Mouse (Mus musculus): ENCODE measurements around the gene Fam126b. TPM values are rescaled to one million over a fixed set of nuclear protein-coding genes. Genes with fewer than 3 reads are reported as not detected.
"Not testable (repeated sequence)": the region's sequence is repeated elsewhere in the genome, so short reads cannot be mapped to it uniquely, and the experiment has no call there.

Fam126b gene
- 5.1 and 6.4 TPM in 2 replicates for polyA plus RNA-seq (2014; fragmentation: Nextera tagmentation; extraction: Ambion mirVana)

DNA sequence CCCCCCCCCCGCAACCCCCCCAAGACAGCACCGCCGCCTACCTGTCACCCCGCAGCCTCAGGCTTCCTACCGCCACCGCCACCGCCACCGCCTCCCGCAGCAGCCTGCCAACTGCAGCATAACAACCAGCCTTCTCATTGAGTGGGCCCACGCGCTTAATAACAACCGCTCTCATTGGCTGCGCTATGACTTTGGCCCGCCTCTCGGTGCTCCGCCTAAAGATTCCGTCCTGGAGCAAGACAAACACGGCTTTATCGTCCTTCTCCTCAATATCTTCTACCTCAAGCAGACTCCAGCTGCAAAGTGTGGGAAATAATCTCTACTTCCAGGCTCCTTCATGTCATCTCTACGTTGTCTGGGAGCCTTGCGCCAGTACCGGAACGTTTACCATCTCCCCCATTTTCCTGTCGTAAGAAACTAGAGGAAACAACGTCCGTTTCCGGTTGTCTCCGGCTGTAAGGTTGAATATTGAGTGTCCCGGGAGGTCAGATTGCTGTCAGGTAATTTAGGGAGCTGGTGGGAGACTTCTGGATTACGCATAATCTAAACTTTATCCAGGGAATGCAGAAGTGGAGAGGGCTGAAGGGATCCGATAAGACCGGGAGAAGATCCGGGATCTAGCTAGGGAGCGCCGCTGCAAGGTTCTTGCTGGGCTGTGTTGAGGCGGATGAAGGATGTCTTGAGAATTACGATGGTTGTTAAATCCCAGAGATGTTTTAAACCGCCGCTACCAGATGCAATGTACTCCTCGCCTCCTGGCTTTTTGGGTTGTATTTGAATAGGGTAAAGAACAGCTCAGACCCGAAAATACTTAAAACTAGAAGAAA, at the start of gene Fam126b, which contains the start of gene Ndufb3:
Fam126b (minus strand) TSS at position 153 of the 827 bp plus-strand sequence.
Ndufb3 (plus strand) TSS at position 214 of the 827 bp plus-strand sequence.
- Histone ChIP-seq H3K4me1 (ENCODE audit: control insufficient read depth in 2 of 2, insufficient read depth in 2 of 2, low read length in 2 of 2) (peaks cover 0 to 14% of the 10 kb centered on the region in 2 experiments; a peak in 2 of 4 replicates), H3K9ac (ENCODE audit: low read length) (peak within 1 kb of the TSS; percentile 92), H3K4me2 (ENCODE audit: low read length) (peak within 1 kb of the TSS; percentile 92), H3K27me3 (ENCODE audit: control insufficient read depth, insufficient read depth, low read length) (no peaks in the 10 kb centered on the region), H3K9me3 (ENCODE audit: control insufficient read depth, low read length) (no peaks in the 10 kb centered on the region), H3K36me3 (ENCODE audit: control insufficient read depth, insufficient read depth, low read length) (peaks cover 4% of the 10 kb centered on the region), H3K4me3 (ENCODE audit: control insufficient read depth in 1 of 2, insufficient read depth in 1 of 2, low read depth in 1 of 2, low read length in 2 of 2) (peak within 1 kb of the TSS; percentile 71 to 97), H3K27ac (replicated peaks in 1 of 2; ENCODE audit: control insufficient read depth in 1 of 2, insufficient read depth in 1 of 2, low read depth in 2 of 2, low read length in 2 of 2) (peak within 1 kb of the TSS; percentile 65 to 95)
- ATAC-seq (ENCODE audit: insufficient number of reproducible peaks, insufficient read depth, low FRiP score, low read depth), result peak; percentile 96
- under 1% methylated on average over 41 of the region's 41 CpGs for WGBS

DNA sequence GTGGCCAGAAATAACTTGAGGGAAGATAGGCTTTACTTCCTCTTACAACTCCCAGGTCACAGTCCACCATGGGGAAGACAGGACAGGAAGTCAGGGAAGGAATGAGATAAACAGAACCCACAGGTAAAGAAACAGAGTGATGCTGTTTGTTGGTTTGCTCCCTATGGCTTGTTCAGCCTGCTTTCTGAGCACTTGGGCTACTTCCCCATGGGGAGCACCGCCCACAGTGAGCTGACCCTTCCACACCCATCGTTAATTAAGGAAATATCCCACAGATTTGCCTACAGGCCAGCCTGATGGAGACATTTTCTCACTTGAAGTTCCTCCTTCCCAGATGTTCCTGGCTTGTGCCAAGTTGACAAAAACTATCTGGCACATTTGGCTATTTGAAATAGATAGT, 42.7 kb upstream of the Fam126b start:
- H3K4me1 ChIP-seq (ENCODE audit: control insufficient read depth in 2 of 2, insufficient read depth in 2 of 2, low read length in 2 of 2); H3K9ac ChIP-seq (ENCODE audit: low read length); H3K27ac ChIP-seq (replicated peaks in 1 of 2; ENCODE audit: control insufficient read depth in 1 of 2, insufficient read depth in 1 of 2, low read depth in 2 of 2, low read length in 2 of 2); H3K4me3 ChIP-seq (ENCODE audit: control insufficient read depth in 1 of 2, insufficient read depth in 1 of 2, low read depth in 1 of 2, low read length in 2 of 2); H3K27me3 ChIP-seq (ENCODE audit: control insufficient read depth, insufficient read depth, low read length); H3K4me2 ChIP-seq (ENCODE audit: low read length); ATAC-seq (ENCODE audit: insufficient number of reproducible peaks, insufficient read depth, low FRiP score, low read depth); H3K36me3 ChIP-seq (ENCODE audit: control insufficient read depth, insufficient read depth, low read length); H3K9me3 ChIP-seq (ENCODE audit: control insufficient read depth, low read length): not testable (repeated sequence)
- 80% methylated on average over 1 of the region's 2 CpGs for WGBS

DNA sequence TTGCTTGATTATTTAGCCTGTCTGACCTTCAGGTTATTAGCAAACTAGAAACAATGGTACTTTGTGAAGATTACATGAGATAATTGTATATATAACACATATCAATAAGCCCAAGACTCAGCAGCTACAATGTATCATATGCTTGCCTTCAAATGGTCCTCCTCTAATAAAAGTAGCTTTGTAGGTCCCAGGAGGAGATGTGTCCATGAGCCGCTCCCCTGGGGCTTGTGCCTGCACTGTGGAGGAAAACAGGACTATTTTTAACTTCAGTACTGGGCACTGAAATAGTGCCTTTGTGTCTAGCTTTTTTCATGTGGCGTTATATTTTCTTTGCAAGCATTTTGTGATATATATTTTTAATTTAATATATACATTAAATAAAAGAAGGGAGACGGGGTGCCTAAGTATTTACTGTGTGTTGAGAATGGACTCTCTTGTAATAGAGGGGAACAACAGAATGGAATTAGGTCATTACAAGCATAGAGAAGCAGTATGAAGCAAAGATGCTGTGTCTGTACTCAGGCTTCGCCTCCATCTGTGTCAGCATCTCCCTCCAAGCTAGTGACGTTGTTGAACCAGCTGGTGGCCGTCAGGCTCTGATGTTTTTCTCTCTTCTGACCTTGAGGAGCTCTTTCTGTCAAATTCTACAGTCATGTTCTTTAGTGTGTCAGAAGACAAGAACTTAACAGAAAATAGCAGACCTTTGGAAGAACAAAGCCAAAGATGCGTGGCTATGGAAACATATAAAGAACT, 36.0 kb upstream of the Fam126b start:
- Histone ChIP-seq H3K9me3 (ENCODE audit: control insufficient read depth, low read length) (no peaks in the 10 kb centered on the region), H3K4me3 (ENCODE audit: control insufficient read depth in 1 of 2, insufficient read depth in 1 of 2, low read depth in 1 of 2, low read length in 2 of 2) (no peak overlapping the region), H3K4me1 (ENCODE audit: control insufficient read depth in 2 of 2, insufficient read depth in 2 of 2, low read length in 2 of 2) (peaks cover 0 to 4% of the 10 kb centered on the region in 2 experiments; a peak in 2 of 4 replicates), H3K27ac (replicated peaks in 1 of 2; ENCODE audit: control insufficient read depth in 1 of 2, insufficient read depth in 1 of 2, low read depth in 2 of 2, low read length in 2 of 2) (no peak overlapping the region), H3K9ac (ENCODE audit: low read length) (no peak overlapping the region), H3K4me2 (ENCODE audit: low read length) (no peak overlapping the region), H3K36me3 (ENCODE audit: control insufficient read depth, insufficient read depth, low read length) (no peaks in the 10 kb centered on the region), H3K27me3 (ENCODE audit: control insufficient read depth, insufficient read depth, low read length) (no peaks in the 10 kb centered on the region)
- ATAC-seq (ENCODE audit: insufficient number of reproducible peaks, insufficient read depth, low FRiP score, low read depth), result no peak
- WGBS, result 50% methylated on average over 7 of the region's 7 CpGs

DNA sequence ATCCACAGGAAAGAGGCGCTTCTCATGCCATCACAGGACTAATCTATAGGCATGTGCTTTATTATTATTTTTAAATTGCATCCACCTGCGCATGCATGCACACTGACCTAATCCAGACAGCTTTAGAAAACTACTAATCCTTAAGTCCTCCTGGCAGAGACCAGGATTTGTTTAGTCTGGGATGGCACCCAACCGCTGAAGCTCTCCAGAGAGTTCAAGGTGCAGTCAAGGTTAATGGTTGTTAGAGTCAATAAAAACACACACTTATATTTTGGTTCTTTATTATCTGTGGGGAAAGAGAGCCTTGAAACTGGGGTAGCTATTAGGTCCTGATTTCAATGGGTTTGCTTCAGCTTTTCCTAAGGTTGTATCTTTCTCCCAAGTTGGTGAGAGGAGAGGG, 35.1 kb upstream of the Fam126b start:
- H3K4me1 ChIP-seq (ENCODE audit: control insufficient read depth in 2 of 2, insufficient read depth in 2 of 2, low read length in 2 of 2), result peaks cover 0 to 4% of the 10 kb centered on the region in 2 experiments; a peak in 2 of 4 replicates
- no peak for ATAC-seq (ENCODE audit: insufficient number of reproducible peaks, insufficient read depth, low FRiP score, low read depth)
- H3K4me2 ChIP-seq (ENCODE audit: low read length), result no peak overlapping the region
- H3K9me3 ChIP-seq (ENCODE audit: control insufficient read depth, low read length), result no peaks in the 10 kb centered on the region
- no peak overlapping the region for H3K27ac ChIP-seq (replicated peaks in 1 of 2; ENCODE audit: control insufficient read depth in 1 of 2, insufficient read depth in 1 of 2, low read depth in 2 of 2, low read length in 2 of 2)
- no peaks in the 10 kb centered on the region for H3K36me3 ChIP-seq (ENCODE audit: control insufficient read depth, insufficient read depth, low read length)
- H3K27me3 ChIP-seq (ENCODE audit: control insufficient read depth, insufficient read depth, low read length), result no peaks in the 10 kb centered on the region
- H3K9ac ChIP-seq (ENCODE audit: low read length), result no peak overlapping the region
- 70% methylated on average over 3 of the region's 3 CpGs for WGBS
- no peak overlapping the region for H3K4me3 ChIP-seq (ENCODE audit: control insufficient read depth in 1 of 2, insufficient read depth in 1 of 2, low read depth in 1 of 2, low read length in 2 of 2)

DNA sequence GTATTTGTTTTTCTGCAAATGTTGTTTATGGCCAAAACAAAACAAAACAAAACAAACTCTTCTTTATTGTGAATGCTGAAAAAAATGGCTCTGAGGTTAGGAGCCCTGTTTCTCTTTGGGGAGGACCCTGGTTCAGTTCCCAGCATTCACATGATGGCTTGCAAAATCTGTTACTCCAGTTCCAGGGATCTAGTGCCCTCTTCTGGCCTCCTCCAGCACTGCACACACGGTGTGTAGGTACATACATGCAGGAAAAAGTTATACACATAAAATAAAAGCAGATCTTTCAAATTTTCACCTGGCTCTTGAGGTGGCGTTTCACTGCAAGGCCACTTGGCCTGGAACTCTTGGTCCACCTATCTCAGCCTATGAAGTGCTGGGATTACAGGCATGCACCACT, 32.6 kb upstream of the Fam126b start:
- 81% methylated on average over 2 of the region's 2 CpGs for WGBS
- Histone ChIP-seq H3K27me3 (ENCODE audit: control insufficient read depth, insufficient read depth, low read length) (no peaks in the 10 kb centered on the region), H3K36me3 (ENCODE audit: control insufficient read depth, insufficient read depth, low read length) (no peaks in the 10 kb centered on the region), H3K4me1 (ENCODE audit: control insufficient read depth in 2 of 2, insufficient read depth in 2 of 2, low read length in 2 of 2) (peaks cover 0 to 4% of the 10 kb centered on the region in 2 experiments; a peak in 2 of 4 replicates), H3K9me3 (ENCODE audit: control insufficient read depth, low read length) (no peaks in the 10 kb centered on the region), H3K9ac (ENCODE audit: low read length) (no peak overlapping the region), H3K27ac (replicated peaks in 1 of 2; ENCODE audit: control insufficient read depth in 1 of 2, insufficient read depth in 1 of 2, low read depth in 2 of 2, low read length in 2 of 2) (no peak overlapping the region), H3K4me3 (ENCODE audit: control insufficient read depth in 1 of 2, insufficient read depth in 1 of 2, low read depth in 1 of 2, low read length in 2 of 2) (no peak overlapping the region), H3K4me2 (ENCODE audit: low read length) (no peak overlapping the region)
- no peak for ATAC-seq (ENCODE audit: insufficient number of reproducible peaks, insufficient read depth, low FRiP score, low read depth)

DNA sequence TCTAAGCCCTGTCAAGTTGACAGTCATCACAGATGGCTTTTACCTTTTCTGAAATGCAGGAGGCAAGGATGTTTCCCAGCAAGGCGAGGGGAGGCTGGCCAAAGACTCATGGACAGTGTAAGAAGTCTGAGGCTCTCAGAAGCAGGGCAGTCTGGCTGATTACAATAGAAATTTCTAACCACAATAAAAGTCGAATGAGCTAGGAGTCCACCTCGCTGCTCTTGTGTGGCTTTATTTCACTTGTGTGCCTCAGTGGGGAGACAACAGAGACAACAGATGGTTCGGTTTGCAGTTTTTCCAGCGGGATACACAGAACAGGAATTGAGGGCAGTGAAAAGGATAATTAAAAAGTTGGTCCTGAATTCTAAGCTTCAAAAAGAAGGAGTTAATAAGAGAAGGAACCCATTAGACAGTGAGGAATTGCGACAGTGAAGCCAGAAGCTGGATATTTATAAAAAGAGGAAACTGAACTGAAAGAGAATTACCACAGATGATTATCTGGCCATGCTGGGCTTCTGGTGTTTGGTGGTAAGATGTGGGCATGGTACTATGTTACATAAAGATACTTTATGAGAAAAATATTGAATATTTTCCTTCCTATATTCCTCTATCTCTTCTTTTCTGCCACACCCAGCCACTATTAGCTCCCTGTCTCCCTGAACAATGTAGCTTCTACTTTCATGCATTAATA, 32.0 kb upstream of the Fam126b start:
- no peak overlapping the region for H3K4me3 ChIP-seq (ENCODE audit: control insufficient read depth in 1 of 2, insufficient read depth in 1 of 2, low read depth in 1 of 2, low read length in 2 of 2)
- no peak for ATAC-seq (ENCODE audit: insufficient number of reproducible peaks, insufficient read depth, low FRiP score, low read depth)
- no peaks in the 10 kb centered on the region for H3K36me3 ChIP-seq (ENCODE audit: control insufficient read depth, insufficient read depth, low read length)
- no peaks in the 10 kb centered on the region for H3K9me3 ChIP-seq (ENCODE audit: control insufficient read depth, low read length)
- no peak overlapping the region for H3K9ac ChIP-seq (ENCODE audit: low read length)
- H3K27ac ChIP-seq (replicated peaks in 1 of 2; ENCODE audit: control insufficient read depth in 1 of 2, insufficient read depth in 1 of 2, low read depth in 2 of 2, low read length in 2 of 2), result no peak overlapping the region
- no peak overlapping the region for H3K4me2 ChIP-seq (ENCODE audit: low read length)
- no peaks in the 10 kb centered on the region for H3K27me3 ChIP-seq (ENCODE audit: control insufficient read depth, insufficient read depth, low read length)
- peaks cover 0 to 4% of the 10 kb centered on the region in 2 experiments; a peak in 2 of 4 replicates for H3K4me1 ChIP-seq (ENCODE audit: control insufficient read depth in 2 of 2, insufficient read depth in 2 of 2, low read length in 2 of 2)
- 66% methylated on average over 6 of the region's 6 CpGs for WGBS

DNA sequence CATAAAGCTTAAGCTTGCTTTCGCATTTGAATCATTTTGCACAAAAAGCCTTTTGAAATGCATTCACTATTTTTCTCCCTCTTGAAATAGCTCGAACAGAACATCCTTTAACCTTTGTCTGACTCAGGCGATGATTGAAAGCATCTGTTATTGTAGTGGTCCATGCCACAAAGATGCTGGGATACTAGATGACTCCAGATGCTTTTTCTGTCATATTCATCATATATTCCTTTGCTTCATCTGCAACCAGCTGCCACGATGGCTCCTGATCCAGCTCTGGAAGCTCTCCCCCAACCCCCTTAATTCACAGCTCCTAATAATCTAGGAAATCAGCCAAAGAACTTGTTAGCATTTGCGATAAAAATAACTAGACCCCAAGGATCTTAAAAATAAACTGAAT, 31.0 kb upstream of the Fam126b start:
- WGBS, result 75% methylated on average over 5 of the region's 5 CpGs
- H3K4me1 ChIP-seq (ENCODE audit: control insufficient read depth in 2 of 2, insufficient read depth in 2 of 2, low read length in 2 of 2), result no peaks in the 10 kb centered on the region; a peak in 1 of 4 replicates
- no peak overlapping the region for H3K27ac ChIP-seq (replicated peaks in 1 of 2; ENCODE audit: control insufficient read depth in 1 of 2, insufficient read depth in 1 of 2, low read depth in 2 of 2, low read length in 2 of 2)
- H3K27me3 ChIP-seq (ENCODE audit: control insufficient read depth, insufficient read depth, low read length), result no peaks in the 10 kb centered on the region
- ATAC-seq (ENCODE audit: insufficient number of reproducible peaks, insufficient read depth, low FRiP score, low read depth), result no peak
- no peak overlapping the region for H3K4me2 ChIP-seq (ENCODE audit: low read length)
- H3K36me3 ChIP-seq (ENCODE audit: control insufficient read depth, insufficient read depth, low read length), result no peaks in the 10 kb centered on the region
- H3K9me3 ChIP-seq (ENCODE audit: control insufficient read depth, low read length), result no peaks in the 10 kb centered on the region
- no peak overlapping the region for H3K9ac ChIP-seq (ENCODE audit: low read length)
- no peak overlapping the region for H3K4me3 ChIP-seq (ENCODE audit: control insufficient read depth in 1 of 2, insufficient read depth in 1 of 2, low read depth in 1 of 2, low read length in 2 of 2)

Data from heart, embryonic 14.5 days (tissue).